Mouse (Mus musculus): ENCODE data around the gene Cacybp. TPM values are rescaled to one million over a fixed set of nuclear protein-coding genes. Genes with fewer than 3 reads are reported as not detected.

Gene Cacybp
- total RNA-seq, 2 experiments from 2014 or later = 85.3 to 87.5 TPM

GRCm38 (mm10) chr1:160244689-160245088 lies 32.0 kb upstream of the Cacybp start:
- DNase-seq (ENCODE audit: extremely low spot score in 1 of 2, low spot score in 2 of 2) = no peak
- TF ChIP-seq CTCF (IDR thresholded peaks at IDR 0.05) = no peak
- intact Hi-C loops (cut with DNase I) = no loop called here
- H3K4me3 ChIP-seq = no peak overlapping the region
- H3K27ac ChIP-seq = no peak overlapping the region

- no peak for TF ChIP-seq CTCF (IDR thresholded peaks at IDR 0.05)
- no peak for DNase-seq (ENCODE audit: extremely low spot score in 1 of 2, low spot score in 2 of 2)
- H3K4me3 ChIP-seq = no peak overlapping the region
- intact Hi-C loops (cut with DNase I) = no loop called here
- no peak overlapping the region for H3K27ac ChIP-seq
These were observed 27.4 kb upstream of the Cacybp start for GRCm38 (mm10) chr1:160240091-160240490.

- Histone ChIP-seq H3K27ac (no peak overlapping the region), H3K4me3 (no peak overlapping the region)
- intact Hi-C loops (cut with DNase I) = no loop called here
- DNase-seq (ENCODE audit: extremely low spot score in 1 of 2, low spot score in 2 of 2) = no peak
- no peak; the same call in 1 of the 2 replicates for TF ChIP-seq CTCF (IDR thresholded peaks at IDR 0.05)
These were observed 26.3 kb upstream of the Cacybp start for GRCm38 (mm10) chr1:160238852-160239443.

GRCm38 (mm10) chr1:160237981-160238380 lies 25.3 kb upstream of the Cacybp start:
- no peak for TF ChIP-seq CTCF (IDR thresholded peaks at IDR 0.05)
- DNase-seq (ENCODE audit: extremely low spot score in 1 of 2, low spot score in 2 of 2) = no peak
- H3K27ac ChIP-seq = no peak overlapping the region
- intact Hi-C loops (cut with DNase I) = no loop called here
- no peak overlapping the region for H3K4me3 ChIP-seq

- intact Hi-C loops (cut with DNase I) = no loop called here
- DNase-seq (ENCODE audit: extremely low spot score in 1 of 2, low spot score in 2 of 2) = no peak
- TF ChIP-seq CTCF (IDR thresholded peaks at IDR 0.05) = no peak
- Histone ChIP-seq H3K27ac (no peak overlapping the region), H3K4me3 (no peak overlapping the region)
These were observed 21.2 kb upstream of the Cacybp start for GRCm38 (mm10) chr1:160233921-160234320.

GRCm38 (mm10) chr1:160232113-160232512 lies 19.4 kb upstream of the Cacybp start:
- intact Hi-C loops (cut with DNase I) = no loop called here
- no peak overlapping the region for H3K4me3 ChIP-seq
- no peak overlapping the region for H3K27ac ChIP-seq
- no peak for DNase-seq (ENCODE audit: extremely low spot score in 1 of 2, low spot score in 2 of 2)
- no peak for TF ChIP-seq CTCF (IDR thresholded peaks at IDR 0.05)

- no peak overlapping the region for H3K4me3 ChIP-seq
- no peak for DNase-seq (ENCODE audit: extremely low spot score in 1 of 2, low spot score in 2 of 2)
- peak; percentile 71 for TF ChIP-seq CTCF (IDR thresholded peaks at IDR 0.05)
- intact Hi-C loops (cut with DNase I) = loop anchor here (1.0 kb wide), 1 partner anchor 147 kb away; no protein-coding TSS in a partner anchor
- H3K27ac ChIP-seq = no peak overlapping the region
These were observed 18.3 kb upstream of the Cacybp start for GRCm38 (mm10) chr1:160231013-160231412.

- DNase-seq (ENCODE audit: extremely low spot score in 1 of 2, low spot score in 2 of 2) = no peak
- intact Hi-C loops (cut with DNase I) = no loop called here
- Histone ChIP-seq H3K27ac (no peak overlapping the region), H3K4me3 (no peak overlapping the region)
- TF ChIP-seq CTCF (IDR thresholded peaks at IDR 0.05) = no peak
These were observed 15.2 kb upstream of the Cacybp start for GRCm38 (mm10) chr1:160227850-160228249.

- no peak for TF ChIP-seq CTCF (IDR thresholded peaks at IDR 0.05)
- DNase-seq (ENCODE audit: extremely low spot score in 1 of 2, low spot score in 2 of 2) = no peak
- no peak overlapping the region for H3K4me3 ChIP-seq
- intact Hi-C loops (cut with DNase I) = no loop called here
- H3K27ac ChIP-seq = no peak overlapping the region
These were observed 14.5 kb upstream of the Cacybp start for GRCm38 (mm10) chr1:160227196-160227595.

- Histone ChIP-seq H3K27ac (no peak overlapping the region), H3K4me3 (no peak overlapping the region)
- intact Hi-C loops (cut with DNase I) = no loop called here
- no peak for DNase-seq (ENCODE audit: extremely low spot score in 1 of 2, low spot score in 2 of 2)
- TF ChIP-seq CTCF (IDR thresholded peaks at IDR 0.05) = no peak
These were observed 11.4 kb upstream of the Cacybp start for GRCm38 (mm10) chr1:160224093-160224492.

GRCm38 (mm10) chr1:160217898-160218297 lies 5.2 kb upstream of the Cacybp start:
- no peak for TF ChIP-seq CTCF (IDR thresholded peaks at IDR 0.05)
- intact Hi-C loops (cut with DNase I) = no loop called here
- H3K27ac ChIP-seq = no peak overlapping the region
- no peak for DNase-seq (ENCODE audit: extremely low spot score in 1 of 2, low spot score in 2 of 2)
- H3K4me3 ChIP-seq = no peak overlapping the region

GRCm38 (mm10) chr1:160214171-160214570 lies 1.5 kb upstream of the Cacybp start:
- Histone ChIP-seq H3K27ac (peak overlapping the region; percentile 99; the same call in 1 of the 2 replicates), H3K4me3 (no peak overlapping the region)
- intact Hi-C loops (cut with DNase I) = loop anchor here (5.0 kb wide), 1 partner anchor 163 kb away; no protein-coding TSS in a partner anchor
- TF ChIP-seq CTCF (IDR thresholded peaks at IDR 0.05) = no peak
- DNase-seq (ENCODE audit: extremely low spot score in 1 of 2, low spot score in 2 of 2) = no peak

- DNase-seq (ENCODE audit: extremely low spot score in 1 of 2, low spot score in 2 of 2) = peak in 1 of 2 experiments; percentile 61
- Histone ChIP-seq H3K4me3 (peak overlapping the region; percentile 71), H3K27ac (peak overlapping the region; percentile 90)
- TF ChIP-seq CTCF (IDR thresholded peaks at IDR 0.05) = no peak
- intact Hi-C loops (cut with DNase I) = loop anchor here (5.0 kb wide), 1 partner anchor 165 kb away; no protein-coding TSS in a partner anchor
These were observed 468 bp downstream of the Cacybp start for GRCm38 (mm10) chr1:160212123-160212691.

Data from left cerebral cortex, adult 2 months (tissue).